Comparison of ENCODE assay signal across 9 mouse cellular contexts in the genomic region with DNA sequence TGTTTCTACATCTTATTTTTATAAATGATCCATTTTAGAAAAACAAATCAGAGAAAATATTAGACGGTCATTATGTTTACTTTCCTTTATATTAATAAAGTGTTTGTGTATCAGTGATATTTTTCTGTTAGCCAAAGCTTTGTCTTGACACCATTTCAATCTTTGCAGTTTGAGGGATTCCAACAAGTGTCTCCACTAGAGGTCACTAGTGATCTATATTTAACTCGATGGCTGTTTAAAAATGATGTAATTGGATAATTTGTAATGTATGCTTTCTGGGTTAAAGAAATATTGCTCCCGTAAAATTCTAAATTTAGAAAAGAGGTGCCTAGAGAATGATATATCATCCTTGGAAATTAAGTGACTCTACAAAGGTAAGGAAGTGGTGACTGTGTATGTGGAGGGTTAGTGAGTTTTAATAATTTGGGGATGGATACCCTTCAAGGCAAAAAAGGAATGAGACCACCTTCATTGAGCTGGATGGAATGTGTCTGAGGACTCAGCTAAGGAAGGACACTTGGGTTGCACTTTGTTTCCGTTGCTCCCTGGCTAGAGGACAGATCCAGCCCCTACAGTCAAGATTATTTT. TPM values are rescaled to one million over a fixed set of nuclear protein-coding genes. Genes with fewer than 3 reads are reported as not detected.
DNase-seq lines count a peak whose midpoint lies in the region; TF ChIP-seq lines count a peak whose summit lies in the region.
"Had no signal": no experiment of that assay in that cellular context is flagged by ENCODE, and none has a peak within 500 bp of the region (broad histone marks: within the 10 kb centered on the region; RNA-seq: fewer than 3 reads in every experiment).

No protein-coding gene starts in this region.

- H3K27me3 ChIP-seq in cerebellum, adult 2 months (ENCODE audit: control insufficient read depth, insufficient read depth, low read length) = no peaks in the 10 kb centered on the region

- no peak for TF ChIP-seq POLR2A in cerebellum, adult 2 months (IDR thresholded peaks at IDR 0.05; ENCODE audit: borderline replicate concordance, insufficient read depth, low read length)

- WGBS in cerebellum, adult 2 months = 19% methylated on average over 4 of the region's 4 CpGs

- no peak overlapping the region for H3K27ac ChIP-seq in cerebellum, adult 2 months (ENCODE audit: insufficient read depth, low read length)
- H3K27ac ChIP-seq in left cerebral cortex, adult 2 months = no peak overlapping the region

- peak; percentile 18; the same call in 1 of the 2 replicates for TF ChIP-seq CTCF in cerebellum, adult 2 months (IDR thresholded peaks at IDR 0.05; ENCODE audit: borderline replicate concordance, insufficient read depth, low read depth, low read length)
- TF ChIP-seq CTCF in left cerebral cortex, adult 2 months (IDR thresholded peaks at IDR 0.05) = peak; percentile 74

- H3K4me1 ChIP-seq in cerebellum, adult 2 months (ENCODE audit: control insufficient read depth, insufficient read depth, low read length) = no peaks in the 10 kb centered on the region

- no peak for DNase-seq in cerebellum, adult 2 months
- DNase-seq in cerebellum, adult 18-20 months = no peak
- no peak for DNase-seq in left cerebral cortex, adult 2 months (ENCODE audit: extremely low spot score in 1 of 2, low spot score in 2 of 2)
- DNase-seq in left cerebral cortex, adult 18-20 months (ENCODE audit: low spot score in 2 of 2) = no peak
- DNase-seq in adipocyte (ENCODE audit: low spot score) = peak; percentile 69
- peak; percentile 44 for DNase-seq in mesoderm, embryonic 11.5 days (ENCODE audit: low read depth, low spot score)
- no peak for DNase-seq in thymus, postnatal 14 days
- DNase-seq in right cerebral cortex, postnatal 10 days (ENCODE audit: low spot score in 2 of 2) = no peak
- DNase-seq: kidney, adult 11 months had no signal

- H3K4me3 ChIP-seq in cerebellum, adult 2 months (replicated peaks; ENCODE audit: insufficient read depth, low read depth, low read length) = no peak overlapping the region
- H3K4me3 ChIP-seq in left cerebral cortex, adult 2 months = no peak overlapping the region

- intact Hi-C loops in left cerebral cortex, adult 2 months (cut with DNase I) = loop anchor here (10.0 kb wide), 2 partner anchors 1381 to 1651 kb away; no protein-coding TSS in a partner anchor

RNA-seq across cellular contexts. Expression of gene Gnpda2, which starts 21.2 kb away (rescaled TPM):
- 28.4 and 32.7 TPM in 2 replicates for polyA plus RNA-seq in cerebellum, adult 2 months (2012; rRNA removed)
- 10 to 100 TPM; 18.7 to 19.5 TPM for total RNA-seq in left cerebral cortex, adult 2 months (2021)
- total RNA-seq in left cerebral cortex, adult 18-20 months (2021) = 10 to 100 TPM; 19.9 to 20.6 TPM

RNA-seq across cellular contexts. Expression of gene Guf1, which starts 56.6 kb away (rescaled TPM):
- polyA plus RNA-seq in cerebellum, adult 2 months (2012; rRNA removed) = 29.3 and 30.7 TPM in 2 replicates
- 10 to 100 TPM; 21.3 to 24.1 TPM for total RNA-seq in left cerebral cortex, adult 2 months (2021)
- total RNA-seq in left cerebral cortex, adult 18-20 months (2021) = 10 to 100 TPM; 20.7 to 21.6 TPM

Comparison
In these comparisons a context has a peak if more than half of its experiments do, and no peak if none do; other contexts are left out.
1. DNase-seq: peak in adipocyte (single experiment) and mesoderm, embryonic 11.5 days (single experiment); none in cerebellum, adult 2 months (0 of 2), cerebellum, adult 18-20 months (0 of 2), left cerebral cortex, adult 2 months (0 of 2), left cerebral cortex, adult 18-20 months (0 of 2), thymus, postnatal 14 days (single experiment) and right cerebral cortex, postnatal 10 days (0 of 2).